Mouse (Mus musculus) spleen, adult 2 months (tissue): ENCODE data around the gene Farp2. TPM values are rescaled to one million over a fixed set of nuclear protein-coding genes. Genes with fewer than 3 reads are reported as not detected.
A peak's percentile ranks its signal among the peaks of the same experiment; 100 is the strongest.

Experiments
- DNase-seq, 2 experiments: peaks; one replicate each; pipeline versions ENCODE4 v3.0.0 to v3.0.0-alpha.2; 2012 to 2021; ENCODE audit warnings: low spot score in 2 of 2, low read depth in 1 of 2
- H3K27ac ChIP-seq: fragments of 200-500 bp; 2 replicates; pipeline ENCODE4 v1.5.1; 2012; ENCODE audit warnings: low read length, inconsistent platforms; ENCODE audit not compliant: insufficient read depth
- H3K27me3 ChIP-seq: fragments of 200-500 bp; 2 replicates; pipeline ENCODE4 v1.6.1; 2012; ENCODE audit warnings: mild to moderate bottlenecking, moderate library complexity, low read length, inconsistent platforms; ENCODE audit not compliant: control insufficient read depth, insufficient read depth
- H3K36me3 ChIP-seq: fragments of 200-500 bp; 2 replicates; pipeline ENCODE4 v1.6.1; 2012; ENCODE audit warnings: mild to moderate bottlenecking, low read length, inconsistent platforms; ENCODE audit not compliant: control insufficient read depth, insufficient read depth
- H3K4me1 ChIP-seq: fragments of 200-500 bp; 2 replicates; pipeline ENCODE4 v1.6.1; 2011; ENCODE audit warnings: inconsistent platforms; ENCODE audit not compliant: control insufficient read depth, insufficient read depth, insufficient read length
- H3K4me3 ChIP-seq: fragments of 200-500 bp; 2 replicates; pipeline ENCODE4 v1.5.1; 2011; ENCODE audit warnings: mild to moderate bottlenecking, inconsistent platforms; ENCODE audit not compliant: insufficient read depth, insufficient read length; ENCODE audit errors: extremely low read depth
- CTCF ChIP-seq: fragments of 200-500 bp; IDR thresholded peaks from 2 replicates; pipeline ENCODE4 v1.5.1; 2011; ENCODE audit warnings: mild to moderate bottlenecking, inconsistent platforms; ENCODE audit not compliant: insufficient read depth, insufficient read length, insufficient replicate concordance; ENCODE audit errors: extremely low read depth
- POLR2A ChIP-seq: fragments of 200-500 bp; IDR thresholded peaks from 2 replicates; pipeline ENCODE4 v1.6.1; 2011; ENCODE audit warnings: low read depth, low read length, inconsistent platforms
- WGBS: fragments of 180-500 bp; shearing (Covaris S2); methylation state at CpG from one replicate; pipeline ENCODE4 v1.1.7; 2018; 5-methylcytosine and 5-hydroxymethylcytosine counted together
- polyA plus RNA-seq: library from polyadenylated mRNA; depleted of rRNA; stranded (reverse); fragments of >200 nt; gene quantifications from 2 replicates; pipeline ENCODE4 v1.2.3, GENCODE M21; 2012

The Farp2 gene
- polyA plus RNA-seq, 1 experiment: 1.7 TPM

DNA sequence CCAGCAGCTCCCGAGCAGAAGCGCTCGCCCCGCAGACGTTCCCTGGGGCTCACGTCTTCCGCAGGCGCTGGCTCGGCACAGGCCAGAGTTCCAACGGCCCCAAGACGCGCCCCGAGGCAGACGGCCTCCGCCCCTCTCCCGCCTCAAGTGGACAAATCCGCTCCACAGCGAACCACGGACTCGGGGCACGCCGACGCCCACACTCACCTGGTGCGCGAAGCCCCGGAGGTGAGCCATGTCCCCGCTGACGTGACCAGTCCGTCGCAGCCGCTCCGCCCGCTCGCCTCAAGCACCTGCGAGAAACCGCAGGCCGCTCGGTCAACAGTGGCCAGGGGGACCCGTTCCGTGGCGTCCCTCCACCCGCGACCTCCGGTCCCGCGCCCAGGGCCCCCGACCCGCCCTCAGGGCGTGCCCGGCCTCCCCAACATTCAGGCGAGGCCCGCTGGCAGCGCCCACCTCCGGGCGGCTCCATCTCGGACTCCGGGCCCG lies 123.3 kb downstream of the Farp2 start:
- Histone ChIP-seq H3K4me3 (peak overlapping the region; percentile 77), H3K4me1 (peaks cover 3% of the 10 kb centered on the region; the same call in 1 of the 2 replicates), H3K36me3 (no peaks in the 10 kb centered on the region), H3K27ac (peak overlapping the region; percentile 76), H3K27me3 (no peaks in the 10 kb centered on the region)
- TF ChIP-seq POLR2A: no peak
- no peak for TF ChIP-seq CTCF
- WGBS: under 1% methylated on average over 58 of the region's 58 CpGs
- DNase-seq: peak in 1 of 2 experiments; percentile 38

DNA sequence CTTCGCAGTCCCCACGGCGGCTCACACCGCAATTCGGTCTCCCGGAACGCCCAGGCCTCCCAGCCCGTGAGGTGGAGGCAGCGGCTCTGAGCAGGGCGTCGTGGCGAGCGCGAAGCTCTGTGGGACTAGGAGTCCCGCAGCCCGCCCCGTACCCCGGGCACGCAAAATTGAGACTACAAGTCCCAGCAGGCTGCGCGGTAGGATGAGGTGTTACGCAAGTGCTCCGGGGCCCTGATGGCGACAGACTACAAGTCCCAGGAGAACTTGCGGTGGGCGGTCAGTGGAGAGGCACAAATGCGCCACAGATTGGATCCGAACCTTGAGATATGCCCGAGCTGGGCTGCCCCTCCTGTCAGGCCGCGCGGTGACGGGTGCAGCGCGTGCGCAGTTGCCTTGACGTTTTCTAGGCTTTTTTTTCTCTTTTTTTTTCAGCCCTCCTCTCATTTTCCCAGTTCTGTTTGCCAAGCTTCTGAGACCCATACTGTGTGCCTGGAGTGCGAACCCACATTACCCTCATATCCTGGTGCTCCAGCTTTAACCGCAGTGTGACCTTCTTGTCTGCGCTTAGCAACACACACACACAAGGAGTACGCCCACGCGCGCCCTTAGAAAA lies 123.8 kb downstream of the Farp2 start:
- no peaks in the 10 kb centered on the region for H3K27me3 ChIP-seq
- H3K4me3 ChIP-seq: peak overlapping the region; percentile 78
- peak; percentile 98 for DNase-seq
- H3K4me1 ChIP-seq: peaks cover 3% of the 10 kb centered on the region; the same call in 1 of the 2 replicates
- peak overlapping the region; percentile 77 for H3K27ac ChIP-seq
- no peaks in the 10 kb centered on the region for H3K36me3 ChIP-seq
- TF ChIP-seq POLR2A (peak; percentile 18; the same call in 1 of the 2 replicates), CTCF (no peak)
- WGBS: 1% methylated on average over 44 of the region's 44 CpGs

DNA sequence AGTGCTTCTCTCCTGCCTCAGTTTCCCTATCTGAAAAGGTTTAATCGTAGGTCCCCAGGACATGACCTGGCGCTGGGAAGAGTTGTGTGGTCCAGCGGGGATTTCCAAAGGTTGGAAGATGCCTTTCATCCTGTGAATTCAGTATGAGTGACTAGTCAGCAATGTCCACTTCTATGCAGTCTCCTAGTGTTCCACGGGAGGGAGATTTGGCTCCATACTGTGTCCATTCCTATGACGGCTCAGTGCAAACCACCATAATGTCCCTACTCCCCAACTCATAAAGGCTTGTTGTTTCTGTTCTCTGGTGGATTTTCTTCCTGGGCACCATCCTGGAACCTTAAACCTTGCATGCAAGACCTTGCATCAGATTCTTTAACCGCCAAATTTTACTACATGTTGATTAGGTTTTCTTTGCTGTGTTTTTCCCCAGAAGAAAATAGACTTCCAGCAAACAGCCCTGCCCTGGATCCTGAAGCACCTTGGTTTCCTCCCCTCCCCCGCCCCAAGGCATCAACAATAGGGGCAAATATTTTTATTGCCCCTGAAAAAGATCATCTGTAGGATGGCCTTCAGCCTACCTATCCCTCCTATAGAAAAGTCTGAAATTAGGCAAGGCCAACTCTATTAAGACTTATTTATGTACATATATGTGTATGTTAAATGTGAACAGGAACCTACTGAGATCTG lies 124.5 kb downstream of the Farp2 start:
- peak overlapping the region; percentile 78 for H3K4me3 ChIP-seq
- H3K27ac ChIP-seq: peak overlapping the region; percentile 77
- WGBS: 33% methylated on average over 7 of the region's 7 CpGs
- no peak for DNase-seq
- no peaks in the 10 kb centered on the region for H3K27me3 ChIP-seq
- no peak for TF ChIP-seq CTCF
- no peak for TF ChIP-seq POLR2A
- peaks cover 3% of the 10 kb centered on the region; the same call in 1 of the 2 replicates for H3K4me1 ChIP-seq
- no peaks in the 10 kb centered on the region for H3K36me3 ChIP-seq

DNA sequence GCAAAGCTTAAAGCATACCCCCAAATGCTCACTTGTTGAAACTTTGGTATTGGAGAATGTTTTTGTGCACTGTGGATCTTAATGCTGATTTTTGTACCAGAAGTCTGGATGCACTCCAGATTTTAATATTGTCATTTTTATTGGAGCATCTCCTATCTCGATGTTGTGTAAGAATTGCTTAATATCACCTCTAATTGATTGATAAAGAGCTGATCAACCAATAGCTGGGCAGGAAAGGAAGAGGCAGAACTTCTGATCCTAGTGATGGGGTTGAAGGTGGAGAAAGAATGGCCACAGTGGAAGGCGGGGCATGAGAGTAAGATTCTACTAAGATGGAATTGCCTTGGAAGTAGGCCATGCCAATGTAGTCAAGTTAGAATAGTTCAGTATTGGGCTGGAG lies 130.1 kb downstream of the Farp2 start:
- no peak overlapping the region for H3K27ac ChIP-seq
- H3K4me3 ChIP-seq: no peak overlapping the region
- TF ChIP-seq CTCF (no peak), POLR2A (no peak)
- WGBS: 92% methylated on average over 2 of the region's 2 CpGs
- H3K27me3 ChIP-seq: no peaks in the 10 kb centered on the region
- H3K36me3 ChIP-seq: no peaks in the 10 kb centered on the region
- H3K4me1 ChIP-seq: no peaks in the 10 kb centered on the region
- DNase-seq: no peak

DNA sequence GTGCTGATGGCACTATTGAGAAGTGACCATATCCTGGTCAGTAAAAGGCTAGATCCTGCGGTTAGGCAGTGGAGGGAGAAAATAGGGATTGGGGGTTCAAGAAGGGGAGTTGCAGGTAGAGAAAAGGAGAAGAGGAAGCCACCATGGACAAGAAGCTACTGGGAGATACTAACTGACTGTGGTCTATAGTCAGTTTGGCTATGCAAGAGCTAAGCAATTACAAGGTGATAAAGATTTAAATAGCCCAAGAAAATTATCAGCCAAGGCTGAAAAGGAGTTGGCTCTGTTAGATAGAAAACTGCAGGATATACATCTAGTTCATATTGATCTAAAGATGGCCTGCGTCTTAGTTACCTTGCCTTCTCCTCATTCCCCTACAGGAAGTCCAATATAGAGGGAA lies 130.8 kb downstream of the Farp2 start:
- no peak overlapping the region for H3K27ac ChIP-seq
- no peak overlapping the region for H3K4me3 ChIP-seq
- no peak for DNase-seq
- H3K4me1 ChIP-seq: no peaks in the 10 kb centered on the region
- no peaks in the 10 kb centered on the region for H3K27me3 ChIP-seq
- no peak for TF ChIP-seq POLR2A
- TF ChIP-seq CTCF: no peak
- 82% methylated on average over 2 of the region's 2 CpGs for WGBS
- H3K36me3 ChIP-seq: no peaks in the 10 kb centered on the region

DNA sequence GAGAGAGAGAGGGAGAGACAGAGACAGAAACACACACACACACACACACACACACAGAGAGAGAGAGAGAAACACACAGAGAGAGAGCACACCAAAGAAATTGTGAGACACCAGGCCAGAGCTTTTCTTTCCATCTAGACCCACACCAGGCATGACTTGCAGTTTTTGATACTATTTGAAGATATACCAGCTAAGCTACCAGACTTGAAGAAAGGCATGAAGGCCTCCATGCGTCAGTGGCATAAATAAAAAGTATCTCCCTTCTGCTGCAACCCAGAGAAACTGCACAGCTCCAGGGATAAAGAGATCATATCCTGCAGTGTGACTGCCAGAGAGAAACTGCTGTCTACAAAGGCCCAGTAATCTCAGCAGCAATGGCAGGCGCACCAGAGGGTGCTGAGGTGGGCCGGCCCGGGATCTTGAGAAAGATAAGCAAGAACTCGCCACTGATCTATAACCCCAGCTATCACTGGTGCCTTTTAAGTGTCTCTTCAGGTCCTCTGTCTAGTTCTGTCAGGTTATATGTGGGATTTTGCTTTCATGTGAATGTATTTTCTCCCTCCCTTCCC lies 137.8 kb downstream of the Farp2 start:
- Histone ChIP-seq H3K4me3 (no peak overlapping the region), H3K27me3 (no peaks in the 10 kb centered on the region), H3K27ac (no peak overlapping the region), H3K36me3 (no peaks in the 10 kb centered on the region), H3K4me1 (no peaks in the 10 kb centered on the region)
- TF ChIP-seq CTCF (no peak), POLR2A (no peak)
- no peak for DNase-seq
- WGBS: 77% methylated on average over 5 of the region's 5 CpGs

DNA sequence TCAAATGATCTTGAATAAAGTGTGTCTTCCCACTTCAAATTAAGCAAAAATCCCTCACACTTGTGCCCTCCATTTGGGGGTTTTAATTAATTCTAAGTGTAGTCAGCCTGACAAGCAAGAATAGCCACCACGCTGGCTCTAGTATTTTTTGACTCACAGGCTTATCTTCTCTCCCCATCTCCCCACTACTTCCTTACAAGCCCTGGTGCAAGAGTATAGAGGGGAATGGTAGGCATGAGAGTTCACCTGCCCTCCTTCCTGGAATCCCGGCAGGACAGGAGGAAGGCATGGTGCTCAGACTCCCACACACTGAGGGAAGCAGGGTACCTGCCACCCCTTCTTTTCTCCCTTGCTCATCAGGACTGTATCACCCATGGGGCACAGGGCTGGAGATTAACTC lies 142.4 kb downstream of the Farp2 start:
- Histone ChIP-seq H3K4me3 (no peak overlapping the region), H3K27ac (no peak overlapping the region), H3K36me3 (no peaks in the 10 kb centered on the region), H3K27me3 (no peaks in the 10 kb centered on the region), H3K4me1 (no peaks in the 10 kb centered on the region)
- TF ChIP-seq CTCF: no peak
- no peak for TF ChIP-seq POLR2A
- DNase-seq: no peak
- WGBS: 12% methylated on average over 2 of the region's 2 CpGs
